Mouse (Mus musculus) thymus, adult 2 months (tissue): ENCODE results near the gene Cldn12. TPM values are rescaled to one million over a fixed set of nuclear protein-coding genes. Genes with fewer than 3 reads are reported as not detected.
A peak's percentile ranks its signal among the peaks of the same experiment; 100 is the strongest.

ENCODE experiments used
- DNase-seq: peaks from one replicate; pipeline ENCODE4 v3.0.0; 2021
- H3K27ac ChIP-seq: fragments of 200-500 bp; 2 replicates; pipeline ENCODE4 v1.5.1; 2012; ENCODE audit warnings: low read length, control low read depth; ENCODE audit not compliant: control insufficient read depth, insufficient read depth
- H3K27me3 ChIP-seq: fragments of 200-500 bp; 2 replicates; pipeline ENCODE4 v1.6.1; 2012; ENCODE audit warnings: mild to moderate bottlenecking, low read length, moderate library complexity, mixed read lengths; ENCODE audit not compliant: control insufficient read depth, insufficient read depth
- H3K36me3 ChIP-seq: fragments of 200-500 bp; 2 replicates; pipeline ENCODE4 v1.6.1; 2012; ENCODE audit warnings: mild to moderate bottlenecking, low read length, moderate library complexity; ENCODE audit not compliant: control insufficient read depth, insufficient read depth
- H3K4me1 ChIP-seq: fragments of 200-500 bp; replicated peaks from 2 replicates; pipeline ENCODE4 v1.6.1; 2012; ENCODE audit warnings: low read length; ENCODE audit not compliant: control insufficient read depth, insufficient read depth
- H3K4me3 ChIP-seq: fragments of 200-500 bp; 2 replicates; pipeline ENCODE4 v1.5.1; 2012; ENCODE audit warnings: mild to moderate bottlenecking, low read length, control low read depth, moderate library complexity; ENCODE audit not compliant: control insufficient read depth, insufficient read depth
- CTCF ChIP-seq: fragments of 200-500 bp; IDR thresholded peaks from 2 replicates; pipeline ENCODE4 v1.5.1; 2012; ENCODE audit warnings: mild to moderate bottlenecking, control low read depth, low read length, moderate library complexity, borderline replicate concordance; ENCODE audit not compliant: control insufficient read depth, poor library complexity, insufficient read depth; ENCODE audit errors: extremely low read depth
- POLR2A ChIP-seq: fragments of 200-500 bp; IDR thresholded peaks from 2 replicates; pipeline ENCODE4 v1.6.1; 2012; ENCODE audit warnings: mild to moderate bottlenecking, low read length, control low read depth, moderate library complexity; ENCODE audit not compliant: control insufficient read depth, poor library complexity, insufficient read depth; ENCODE audit errors: extremely low read depth
- WGBS: fragments of 180-500 bp; shearing (Covaris S2); methylation state at CpG from one replicate; pipeline ENCODE4 v1.1.7; 2018; 5-methylcytosine and 5-hydroxymethylcytosine counted together
- polyA plus RNA-seq: library from polyadenylated mRNA; depleted of rRNA; stranded (reverse); fragments of >200 nt; gene quantifications from 2 replicates; pipeline ENCODE4 v1.2.3, GENCODE M21; 2012; rRNA removed

Gene Cldn12
- 3.4 and 5.2 TPM in 2 replicates for polyA plus RNA-seq

- Histone ChIP-seq H3K4me3 (peak within 1 kb of the TSS; percentile 57), H3K27ac (no peak within 1 kb of the TSS), H3K36me3 (no peaks in the 10 kb centered on the region), H3K27me3 (no peaks in the 10 kb centered on the region), H3K4me1 (peaks cover 5% of the 10 kb centered on the region; the same call in 1 of the 2 replicates)
- no peak for TF ChIP-seq POLR2A
- 0 out of 2 replicates have a peak, but pooled peaks have one; percentile 27 for TF ChIP-seq CTCF
- WGBS: under 1% methylated on average over 79 of the region's 79 CpGs
- DNase-seq: peak; percentile 51
Measured at GRCm38 (mm10) chr5:5514196-5515076, at the start of gene Cldn12. Gene Cldn12 (minus strand): TSS chr5:5514958.

GRCm38 (mm10) chr5:5562435-5562834, 47.7 kb upstream of the Cldn12 start:
- Histone ChIP-seq H3K4me1 (0 out of 2 replicates have a peak, but pooled peaks cover 4% of the 10 kb centered on the region), H3K36me3 (no peaks in the 10 kb centered on the region), H3K27me3 (no peaks in the 10 kb centered on the region), H3K27ac (no peak overlapping the region), H3K4me3 (no peak overlapping the region)
- WGBS: 73% methylated on average over 3 of the region's 3 CpGs
- DNase-seq: no peak
- TF ChIP-seq POLR2A: no peak
- TF ChIP-seq CTCF: no peak

- DNase-seq: no peak
- no peak overlapping the region for H3K27ac ChIP-seq
- no peaks in the 10 kb centered on the region for H3K27me3 ChIP-seq
- no peak for TF ChIP-seq POLR2A
- TF ChIP-seq CTCF: no peak
- H3K4me1 ChIP-seq: 0 out of 2 replicates have a peak, but pooled peaks cover 4% of the 10 kb centered on the region
- no peak overlapping the region for H3K4me3 ChIP-seq
- no peaks in the 10 kb centered on the region for H3K36me3 ChIP-seq
- WGBS: 80% methylated on average over 4 of the region's 4 CpGs
Measured at GRCm38 (mm10) chr5:5561041-5561706, 46.4 kb upstream of the Cldn12 start.

- Histone ChIP-seq H3K4me1 (0 out of 2 replicates have a peak, but pooled peaks cover 4% of the 10 kb centered on the region), H3K36me3 (no peaks in the 10 kb centered on the region), H3K27ac (no peak overlapping the region), H3K27me3 (no peaks in the 10 kb centered on the region), H3K4me3 (peak overlapping the region; percentile 96)
- TF ChIP-seq CTCF (no peak), POLR2A (no peak)
- no peak for DNase-seq
- WGBS: 50% methylated on average over 8 of the region's 8 CpGs
Measured at GRCm38 (mm10) chr5:5559798-5560197, 45.0 kb upstream of the Cldn12 start.

GRCm38 (mm10) chr5:5559079-5559740, 44.5 kb upstream of the Cldn12 start, which contains the start of gene Gtpbp10:
Gene Gtpbp10 (minus strand): TSS chr5:5559538.
- peak; percentile 88 for DNase-seq
- under 1% methylated on average over 43 of the region's 43 CpGs for WGBS
- TF ChIP-seq POLR2A (no peak), CTCF (no peak)
- Histone ChIP-seq H3K36me3 (no peaks in the 10 kb centered on the region), H3K4me3 (peak within 1 kb of the TSS; percentile 96), H3K27me3 (no peaks in the 10 kb centered on the region), H3K27ac (peak within 1 kb of the TSS; percentile 36; the same call in 1 of the 2 replicates), H3K4me1 (0 out of 2 replicates have a peak, but pooled peaks cover 4% of the 10 kb centered on the region)

GRCm38 (mm10) chr5:5551110-5551509, 36.4 kb upstream of the Cldn12 start:
- TF ChIP-seq CTCF: no peak
- no peak for TF ChIP-seq POLR2A
- Histone ChIP-seq H3K4me1 (no peaks in the 10 kb centered on the region), H3K4me3 (no peak overlapping the region), H3K36me3 (no peaks in the 10 kb centered on the region; the same call in 1 of the 2 replicates), H3K27ac (no peak overlapping the region), H3K27me3 (no peaks in the 10 kb centered on the region)
- DNase-seq: no peak
- WGBS: 97% methylated on average over 1 of the region's 1 CpGs
